Mouse (Mus musculus): ENCODE results near the gene Wdr66.

Wdr66 gene

GRCm38 (mm10) chr5:123272927-123273326 lies 21.0 kb downstream of the Wdr66 start:
- no peak for DNase-seq (ENCODE audit: low spot score)

GRCm38 (mm10) chr5:123276636-123277341 lies 24.9 kb downstream of the Wdr66 start:
- no peak for DNase-seq (ENCODE audit: low spot score)

DNA sequence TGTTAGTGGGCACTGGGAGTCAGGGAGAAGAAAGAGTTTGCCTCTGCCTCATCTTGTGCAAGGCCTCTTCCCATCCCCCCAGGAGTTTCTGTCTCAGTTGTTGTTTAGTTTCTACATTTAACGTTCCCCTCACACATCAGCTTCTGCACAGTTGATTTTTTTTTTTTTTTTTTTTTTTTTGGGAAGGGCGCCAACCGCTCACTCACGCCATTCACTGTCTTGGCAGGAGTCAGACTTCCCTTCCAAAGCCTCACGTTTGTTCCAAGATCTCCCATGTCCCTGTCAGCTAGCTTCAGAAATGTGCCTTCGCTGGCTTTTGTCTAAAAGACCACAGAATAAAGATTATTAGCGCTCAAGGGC lies 25.4 kb downstream of the Wdr66 start:
- no peak for DNase-seq (ENCODE audit: low spot score)

DNA sequence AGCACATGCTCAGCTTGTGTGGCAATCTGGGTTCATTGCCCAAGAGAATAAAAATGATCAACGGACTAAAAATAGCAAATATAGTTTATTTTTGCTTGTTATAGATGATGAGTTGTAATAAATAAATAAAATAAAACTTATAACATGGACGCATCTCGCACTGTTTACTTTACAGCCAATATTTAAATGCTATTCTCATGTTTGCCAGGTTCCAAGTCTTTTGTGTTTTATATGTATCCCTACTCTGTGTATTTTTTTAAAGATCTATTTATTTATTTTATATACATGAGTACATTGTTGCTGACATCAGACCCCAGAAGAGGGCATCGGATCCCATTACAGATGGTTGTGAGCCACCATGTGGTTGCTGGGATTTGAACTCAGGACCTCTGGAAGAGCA lies 25.8 kb downstream of the Wdr66 start:
- DNase-seq (ENCODE audit: low spot score), result no peak

- no peak for DNase-seq (ENCODE audit: low spot score)
These were observed 27.3 kb downstream of the Wdr66 start for GRCm38 (mm10) chr5:123279248-123279647.

- no peak for DNase-seq (ENCODE audit: low spot score)
These were observed 29.6 kb downstream of the Wdr66 start for GRCm38 (mm10) chr5:123281336-123282136.

DNA sequence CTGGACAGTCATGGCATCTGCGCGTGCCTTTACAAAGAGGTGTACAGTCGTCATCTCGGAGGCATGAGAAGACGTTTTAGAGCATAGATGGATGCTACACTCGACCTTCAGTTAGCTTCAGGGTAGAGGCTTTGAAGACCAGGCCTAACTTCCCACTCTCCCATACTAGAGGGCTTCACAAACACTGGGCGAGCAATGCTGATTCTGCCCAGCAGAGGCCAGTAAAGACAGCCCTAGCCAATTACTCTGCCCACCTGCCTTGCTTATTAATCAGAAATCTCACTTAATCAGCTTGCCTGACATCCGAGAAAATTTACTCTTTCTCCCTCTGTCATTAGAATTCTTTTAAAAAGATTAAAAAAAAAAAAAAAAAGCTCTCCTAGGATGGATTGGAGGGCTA lies 33.3 kb downstream of the Wdr66 start:
- DNase-seq (ENCODE audit: low spot score), result no peak

- DNase-seq (ENCODE audit: low spot score), result no peak
These were observed 36.2 kb downstream of the Wdr66 start for GRCm38 (mm10) chr5:123288079-123288478.

GRCm38 (mm10) chr5:123294653-123295052 lies 42.8 kb downstream of the Wdr66 start:
- DNase-seq (ENCODE audit: low spot score), result no peak

- DNase-seq (ENCODE audit: low spot score), result no peak
These were observed 44.4 kb downstream of the Wdr66 start for GRCm38 (mm10) chr5:123296224-123296806.

DNA sequence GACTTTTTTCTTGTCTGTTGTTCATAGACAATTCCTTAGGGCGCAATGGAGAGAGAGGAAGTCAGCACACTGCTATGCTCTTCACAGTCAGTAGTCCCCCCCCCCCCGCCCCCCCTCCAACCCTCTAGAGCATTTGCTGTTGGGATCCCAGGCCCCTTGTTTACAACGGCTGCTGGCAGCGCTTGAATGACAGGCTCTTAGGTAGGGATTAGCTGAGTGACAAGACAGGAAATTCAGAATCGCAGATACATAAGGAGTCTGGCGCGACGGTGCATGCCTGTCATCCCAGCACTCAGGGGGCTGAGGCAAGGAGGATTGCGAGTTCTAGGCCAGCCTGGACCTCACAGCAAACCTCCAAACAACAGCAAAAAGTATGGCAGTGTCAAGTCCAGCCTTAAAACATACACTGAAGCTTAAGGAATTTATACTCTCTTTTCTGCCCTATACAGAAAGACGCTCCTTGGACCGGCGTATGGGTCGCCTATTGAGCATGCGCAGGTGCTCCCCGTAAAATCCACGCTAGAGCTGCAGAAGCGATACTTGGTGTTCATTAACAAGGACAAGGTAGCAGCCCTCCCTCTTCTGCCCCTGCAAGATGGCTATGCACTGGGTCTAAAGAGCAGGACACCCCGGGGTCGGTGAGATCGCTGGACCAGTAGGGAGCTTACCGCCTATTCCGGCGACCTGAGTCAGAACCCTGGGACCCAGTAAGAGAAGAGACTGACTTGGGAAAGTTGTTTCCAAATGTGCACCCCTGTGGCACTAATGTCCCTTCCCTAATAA lies 45.3 kb downstream of the Wdr66 start:
- DNase-seq (ENCODE audit: low spot score), result no peak

- DNase-seq (ENCODE audit: low spot score), result no peak
These were observed 45.9 kb downstream of the Wdr66 start for GRCm38 (mm10) chr5:123297830-123298229.

GRCm38 (mm10) chr5:123298526-123298925 lies 46.6 kb downstream of the Wdr66 start:
- no peak for DNase-seq (ENCODE audit: low spot score)

DNA sequence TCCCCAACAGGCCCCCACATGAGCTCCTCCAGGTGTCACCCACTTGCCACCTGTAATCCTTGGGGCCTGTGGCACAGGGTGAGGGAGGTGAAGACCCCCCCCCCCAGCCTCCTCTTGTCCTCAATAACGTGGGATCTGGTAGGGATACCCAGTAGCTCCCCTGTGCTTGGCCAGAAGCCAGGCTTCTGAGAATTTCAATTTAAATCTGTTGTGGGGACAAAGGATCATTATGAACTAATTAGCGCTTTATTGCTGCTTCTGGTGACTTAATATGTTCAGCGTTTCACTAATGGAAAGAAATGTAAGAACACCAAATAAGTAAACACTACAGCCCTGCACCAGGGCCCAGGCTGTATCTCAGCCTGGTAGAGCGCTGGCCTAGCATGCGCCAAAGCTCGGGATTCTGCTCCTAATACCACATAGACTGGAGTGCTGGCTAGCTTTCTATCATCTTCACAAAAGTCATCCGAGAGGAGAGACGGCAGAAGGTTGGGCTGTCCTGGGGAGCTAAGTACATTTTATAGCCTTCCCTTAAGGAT lies 48.7 kb downstream of the Wdr66 start:
- DNase-seq (ENCODE audit: low spot score), result no peak

- DNase-seq (ENCODE audit: low spot score), result no peak
These were observed 50.0 kb downstream of the Wdr66 start for GRCm38 (mm10) chr5:123301780-123302521.

DNA sequence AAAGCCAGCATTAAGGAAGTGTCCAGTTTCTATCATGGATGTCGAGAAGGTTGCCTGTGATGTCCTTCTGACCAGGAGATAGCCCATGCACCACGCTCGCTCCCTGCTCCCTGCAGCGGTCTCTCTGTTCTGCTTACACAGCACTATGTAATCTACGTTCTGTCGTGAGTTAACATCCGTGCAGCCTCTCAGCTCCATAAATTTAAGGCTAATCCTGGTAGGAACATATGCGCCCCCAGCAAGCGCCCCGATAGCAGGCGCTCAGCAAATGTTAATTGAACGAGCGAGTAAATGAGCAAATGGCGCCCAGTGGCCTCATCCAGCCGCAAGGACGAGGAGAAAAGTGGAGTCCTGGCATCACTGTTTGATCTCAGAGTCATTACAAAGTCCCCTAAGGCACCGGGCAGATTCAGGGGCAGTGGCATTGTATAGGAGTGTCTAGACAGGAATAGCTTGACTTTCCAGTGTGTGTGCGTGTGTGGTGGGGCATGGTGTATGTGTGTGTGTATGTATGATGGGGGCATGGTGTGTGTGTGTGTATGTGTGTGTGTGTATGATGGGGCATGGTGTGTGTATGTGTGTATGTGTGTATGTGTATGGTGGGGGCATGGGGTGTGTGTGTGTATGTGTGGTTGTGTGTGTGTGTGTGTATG lies 55.9 kb downstream of the Wdr66 start:
- no peak for DNase-seq (ENCODE audit: low spot score)

DNA sequence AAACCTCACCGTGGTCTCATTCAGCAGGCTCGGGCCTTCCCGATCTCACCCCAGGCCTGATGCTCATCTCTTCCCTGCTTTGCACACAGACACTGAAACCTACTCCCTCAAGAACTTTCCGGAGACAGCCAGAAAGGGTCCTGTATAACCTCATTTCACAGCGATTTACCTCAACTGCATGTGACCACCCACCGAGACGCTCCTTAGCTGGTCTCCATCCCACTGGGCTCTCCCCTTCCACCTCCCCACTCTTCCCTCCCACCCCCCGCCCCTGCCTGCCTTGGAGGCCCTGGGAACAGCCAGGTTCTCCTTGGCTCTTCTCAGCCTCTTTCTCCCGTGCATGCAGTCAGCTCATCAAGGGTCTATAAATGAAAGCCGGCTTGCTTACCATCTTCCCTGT lies 57.9 kb downstream of the Wdr66 start:
- no peak for DNase-seq (ENCODE audit: low spot score)

DNA sequence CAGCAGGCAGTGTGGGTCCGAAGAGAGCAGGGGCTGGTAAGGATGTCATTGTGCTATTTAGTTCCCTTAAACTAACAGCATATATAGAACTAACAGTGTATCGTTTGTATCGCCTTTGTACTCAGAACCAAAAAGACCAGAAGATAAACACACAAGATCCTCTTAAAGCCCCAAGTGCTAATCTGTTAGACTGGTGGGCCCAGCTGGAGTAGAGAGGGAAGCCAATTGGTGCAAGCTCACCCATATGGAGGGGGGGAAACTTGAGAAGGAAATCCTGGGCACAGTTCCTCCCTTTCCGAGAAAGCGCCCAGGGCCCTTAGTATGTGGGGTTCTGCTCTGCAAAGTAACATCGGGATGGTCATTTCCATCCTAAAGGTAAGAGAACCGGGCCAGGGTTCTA lies 58.3 kb downstream of the Wdr66 start:
- DNase-seq (ENCODE audit: low spot score), result no peak

GRCm38 (mm10) chr5:123313058-123313630 lies 61.2 kb downstream of the Wdr66 start:
- DNase-seq (ENCODE audit: low spot score), result no peak

DNA sequence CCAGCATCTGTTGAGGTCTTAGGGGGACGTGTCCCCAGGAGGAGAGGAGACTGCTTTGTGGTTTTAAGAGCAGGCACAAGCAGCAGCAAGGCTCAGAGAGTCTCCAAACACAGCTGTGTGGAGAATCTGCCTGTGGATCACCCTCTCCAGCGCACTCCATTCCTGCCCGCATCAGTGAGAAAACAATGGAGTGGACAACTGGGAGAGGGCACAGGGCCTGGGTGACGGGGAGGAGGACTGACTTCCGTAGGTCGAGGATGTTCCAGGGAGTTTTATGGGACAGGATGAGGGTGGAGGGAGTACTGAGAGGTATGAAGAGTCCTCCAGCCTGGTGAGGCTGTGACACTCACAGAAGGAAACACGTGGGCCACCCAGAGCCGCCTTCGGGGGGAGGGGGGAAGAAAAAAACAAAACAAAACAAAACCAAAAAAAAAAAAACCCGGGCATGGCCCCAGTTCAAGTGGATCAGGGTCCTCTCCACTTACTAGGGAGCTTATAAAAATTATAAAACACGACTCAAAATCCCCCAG lies 62.0 kb downstream of the Wdr66 start:
- no peak for DNase-seq (ENCODE audit: low spot score)

Data from c-Kit-positive CD71-positive TER-119-positive erythroid progenitor cells, embryonic 14.5 days (primary cell).